Mouse (Mus musculus): ENCODE data around the gene Trmo.

DNA sequence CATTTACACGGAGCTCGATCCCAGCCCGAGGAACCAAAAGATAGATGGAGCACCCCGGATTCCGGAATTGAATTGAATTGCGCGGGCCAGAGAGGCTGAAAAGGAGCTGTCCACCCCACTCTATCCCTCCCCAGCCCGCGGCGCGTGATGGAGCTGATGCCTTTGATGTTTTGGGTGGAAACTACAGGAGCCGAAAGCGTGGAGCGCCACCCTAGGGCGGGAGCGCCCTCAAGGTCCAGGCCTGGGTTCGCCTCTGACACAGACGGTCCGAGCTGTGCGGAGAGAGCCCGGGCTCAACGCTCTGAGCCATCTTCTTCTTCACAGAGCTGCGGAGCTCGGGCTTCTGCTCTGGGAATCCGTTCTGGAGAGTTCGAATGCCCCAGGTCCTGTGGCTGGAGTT lies 49.7 kb downstream of the Trmo start:
- no peak for TF ChIP-seq CTCF (IDR thresholded peaks at IDR 0.05; ENCODE audit: low read depth)
- no peak for TF ChIP-seq EP300 (IDR thresholded peaks at IDR 0.05; ENCODE audit: low read depth)

Data from liver, postnatal 0 days (tissue).